Mouse (Mus musculus): ENCODE data around the gene Naa20. TPM values are rescaled to one million over a fixed set of nuclear protein-coding genes. Genes with fewer than 3 reads are reported as not detected.

Naa20 gene
- 119 and 126 TPM in 2 replicates for polyA plus RNA-seq (2015; fragmentation: Nextera tagmentation; extraction: Ambion mirVana)

DNA sequence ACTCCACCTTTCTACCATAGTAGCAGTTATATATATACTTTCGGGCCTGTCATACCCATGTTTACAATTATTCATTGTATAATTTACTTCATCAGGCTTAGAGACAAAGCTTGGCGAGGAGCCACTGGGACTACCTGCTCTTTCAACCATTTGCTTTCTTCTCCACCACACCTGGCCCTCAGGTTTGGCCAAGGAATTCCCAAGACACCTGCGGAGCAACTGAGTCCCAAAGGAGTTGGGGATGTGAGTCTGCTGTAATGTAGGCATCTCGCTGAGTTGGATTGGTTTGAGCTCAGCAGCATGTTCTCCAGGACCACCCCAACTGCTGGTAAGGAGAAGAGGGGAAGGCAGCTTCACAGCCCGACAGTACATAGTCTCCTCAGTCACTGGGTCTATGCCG lies at the start of gene Naa20:
Gene Naa20 (plus strand): TSS at position 239 of the 400 bp plus-strand sequence.
- Histone ChIP-seq H3K4me1 (replicated peaks) (peaks cover 21% of the 10 kb centered on the region), H3K4me2 (replicated peaks) (peak within 1 kb of the TSS; percentile 71), H3K4me3 (replicated peaks) (peak within 1 kb of the TSS; percentile 98), H3K9me3 (no peaks in the 10 kb centered on the region), H3K9ac (replicated peaks) (peak within 1 kb of the TSS; percentile 93; the same call in 1 of the 2 replicates), H3K27me3 (no peaks in the 10 kb centered on the region), H3K36me3 (no peaks in the 10 kb centered on the region), H3K27ac (no peak within 1 kb of the TSS)
- no peak for ATAC-seq
- WGBS: 83% methylated on average over 6 of the region's 6 CpGs

- Histone ChIP-seq H3K4me1 (replicated peaks) (peaks cover 22% of the 10 kb centered on the region), H3K27ac (no peak overlapping the region), H3K9ac (replicated peaks) (no peak overlapping the region), H3K4me2 (replicated peaks) (no peak overlapping the region), H3K27me3 (no peaks in the 10 kb centered on the region), H3K36me3 (no peaks in the 10 kb centered on the region), H3K9me3 (no peaks in the 10 kb centered on the region), H3K4me3 (replicated peaks) (no peak overlapping the region)
- 88% methylated on average over 9 of the region's 9 CpGs for WGBS
- no peak for ATAC-seq
Observed at GRCm38 (mm10) chr2:145855831-145856230, 46.1 kb upstream of the Naa20 start.

- no peaks in the 10 kb centered on the region for H3K36me3 ChIP-seq
- no peak overlapping the region for H3K9ac ChIP-seq (replicated peaks)
- no peak overlapping the region for H3K4me3 ChIP-seq (replicated peaks)
- ATAC-seq: no peak
- no peaks in the 10 kb centered on the region for H3K9me3 ChIP-seq
- H3K27ac ChIP-seq: no peak overlapping the region
- peaks cover 38% of the 10 kb centered on the region for H3K4me1 ChIP-seq (replicated peaks)
- WGBS: 91% methylated on average over 8 of the region's 8 CpGs
- H3K4me2 ChIP-seq (replicated peaks): no peak overlapping the region
- no peaks in the 10 kb centered on the region for H3K27me3 ChIP-seq
Observed at GRCm38 (mm10) chr2:145857864-145858263, 44.0 kb upstream of the Naa20 start.

GRCm38 (mm10) chr2:145859442-145859931 lies 42.4 kb upstream of the Naa20 start:
- 47% methylated on average over 7 of the region's 7 CpGs for WGBS
- peak; percentile 62 for ATAC-seq
- Histone ChIP-seq H3K9ac (replicated peaks) (peak overlapping the region; percentile 57; the same call in 1 of the 2 replicates), H3K4me2 (replicated peaks) (peak overlapping the region; percentile 59), H3K4me3 (replicated peaks) (peak overlapping the region; percentile 39; the same call in 1 of the 2 replicates), H3K9me3 (no peaks in the 10 kb centered on the region), H3K36me3 (no peaks in the 10 kb centered on the region), H3K27me3 (no peaks in the 10 kb centered on the region), H3K27ac (peak overlapping the region; percentile 85), H3K4me1 (replicated peaks) (peaks cover 38% of the 10 kb centered on the region)

DNA sequence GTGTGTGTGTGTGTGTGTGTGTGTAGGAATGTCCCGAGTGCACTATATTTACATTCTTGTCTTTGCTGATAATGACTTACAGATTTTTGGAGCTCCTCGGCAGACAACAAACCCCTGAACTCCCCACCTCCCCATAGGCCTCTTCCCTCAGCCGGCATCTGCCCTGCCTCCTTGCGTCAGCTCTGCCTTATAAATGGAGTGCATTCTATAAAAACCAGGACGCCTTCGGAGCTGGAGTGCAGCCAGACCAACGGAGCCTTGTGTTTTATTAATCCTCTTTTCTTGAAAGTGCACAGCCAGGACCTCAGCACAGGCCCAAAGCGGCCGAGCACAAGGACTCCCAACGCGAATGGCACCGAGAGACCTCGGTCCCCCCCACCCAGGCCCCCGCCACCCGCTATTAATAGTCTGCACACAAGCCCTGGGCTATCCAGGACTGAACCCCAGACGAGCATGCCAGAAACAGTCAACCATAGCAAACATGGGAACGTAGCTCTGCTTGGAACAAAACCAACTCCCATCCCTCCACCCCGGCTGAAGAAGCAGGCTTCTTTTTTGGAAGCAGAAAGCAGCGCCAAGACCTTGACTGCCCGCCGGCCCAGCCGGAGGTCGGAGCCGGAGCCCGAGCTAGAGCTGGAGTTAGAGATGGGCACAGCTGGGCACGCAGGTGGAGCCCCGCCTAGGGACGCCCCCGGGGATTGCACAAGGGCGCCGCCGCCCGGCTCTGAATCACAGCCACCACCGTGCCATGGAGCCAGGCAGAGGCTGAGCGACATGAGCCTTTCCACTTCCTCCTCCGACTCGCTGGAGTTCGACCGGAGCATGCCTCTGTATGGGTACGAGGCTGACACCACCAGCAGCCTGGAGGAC lies 41.7 kb upstream of the Naa20 start:
- H3K9ac ChIP-seq (replicated peaks): peak overlapping the region; percentile 57
- peak; percentile 89 for ATAC-seq
- peak overlapping the region; percentile 85 for H3K27ac ChIP-seq
- H3K27me3 ChIP-seq: no peaks in the 10 kb centered on the region
- H3K9me3 ChIP-seq: no peaks in the 10 kb centered on the region
- peak overlapping the region; percentile 59 for H3K4me2 ChIP-seq (replicated peaks)
- 9% methylated on average over 40 of the region's 40 CpGs for WGBS
- H3K4me1 ChIP-seq (replicated peaks): peaks cover 38% of the 10 kb centered on the region
- no peaks in the 10 kb centered on the region for H3K36me3 ChIP-seq
- H3K4me3 ChIP-seq (replicated peaks): peak overlapping the region; percentile 39

DNA sequence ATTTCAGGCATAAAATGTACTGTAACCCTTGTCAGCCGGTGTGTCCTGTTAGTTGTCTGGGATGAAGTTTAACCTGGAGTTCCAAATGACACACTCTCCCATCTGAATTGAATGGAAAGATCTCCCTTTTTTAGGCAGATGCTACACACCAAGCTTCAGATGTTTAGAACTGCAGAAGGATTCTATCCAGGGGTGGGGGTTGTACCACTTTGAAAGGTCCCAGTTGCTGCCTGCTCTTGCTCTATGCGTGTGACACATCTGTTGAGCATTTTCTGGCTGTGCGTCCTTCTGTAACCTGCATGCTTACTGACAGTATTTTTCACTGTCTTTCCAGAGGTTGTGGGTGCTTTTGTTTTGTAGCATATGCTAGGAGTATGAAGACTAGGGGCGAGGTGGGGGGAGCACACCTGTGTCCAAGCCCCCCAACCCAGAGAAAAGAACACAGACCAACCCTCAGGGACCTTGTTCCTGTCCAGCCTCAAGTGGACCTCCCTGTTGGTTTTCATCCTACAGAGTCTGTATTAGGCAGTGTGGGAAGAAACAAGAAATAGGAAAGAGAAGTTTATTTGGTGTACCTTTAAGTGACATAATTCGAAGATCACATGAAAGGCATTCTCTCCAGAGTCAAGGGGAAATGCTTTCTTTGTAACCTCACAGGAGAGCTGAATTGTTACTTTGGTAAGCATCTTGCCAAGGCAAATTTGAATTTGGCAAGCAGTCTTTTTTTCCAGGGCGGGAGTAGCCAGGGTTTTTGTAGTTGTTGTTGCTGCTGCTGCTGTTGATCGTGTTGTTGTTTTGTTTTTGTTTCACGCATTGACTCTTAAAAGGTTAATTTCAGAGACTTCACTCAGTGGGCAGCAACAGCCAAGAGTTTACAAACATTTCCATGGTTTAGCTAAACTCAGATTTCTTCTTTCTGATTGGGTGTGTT lies 40.4 kb upstream of the Naa20 start:
- 65% methylated on average over 8 of the region's 8 CpGs for WGBS
- H3K4me1 ChIP-seq (replicated peaks): peaks cover 38% of the 10 kb centered on the region
- peak overlapping the region; percentile 85 for H3K27ac ChIP-seq
- no peaks in the 10 kb centered on the region for H3K27me3 ChIP-seq
- ATAC-seq: no peak
- peak overlapping the region; percentile 39 for H3K4me3 ChIP-seq (replicated peaks)
- H3K36me3 ChIP-seq: no peaks in the 10 kb centered on the region
- H3K9me3 ChIP-seq: no peaks in the 10 kb centered on the region
- peak overlapping the region; percentile 57 for H3K9ac ChIP-seq (replicated peaks)
- peak overlapping the region; percentile 59 for H3K4me2 ChIP-seq (replicated peaks)

GRCm38 (mm10) chr2:145862206-145862817 lies 39.6 kb upstream of the Naa20 start:
- H3K4me3 ChIP-seq (replicated peaks): peak overlapping the region; percentile 39
- H3K9me3 ChIP-seq: no peaks in the 10 kb centered on the region
- H3K27me3 ChIP-seq: no peaks in the 10 kb centered on the region
- H3K27ac ChIP-seq: peak overlapping the region; percentile 85
- peaks cover 38% of the 10 kb centered on the region for H3K4me1 ChIP-seq (replicated peaks)
- no peaks in the 10 kb centered on the region for H3K36me3 ChIP-seq
- 36% methylated on average over 10 of the region's 10 CpGs for WGBS
- H3K9ac ChIP-seq (replicated peaks): peak overlapping the region; percentile 41; the same call in 1 of the 2 replicates
- H3K4me2 ChIP-seq (replicated peaks): peak overlapping the region; percentile 59
- no peak for ATAC-seq

DNA sequence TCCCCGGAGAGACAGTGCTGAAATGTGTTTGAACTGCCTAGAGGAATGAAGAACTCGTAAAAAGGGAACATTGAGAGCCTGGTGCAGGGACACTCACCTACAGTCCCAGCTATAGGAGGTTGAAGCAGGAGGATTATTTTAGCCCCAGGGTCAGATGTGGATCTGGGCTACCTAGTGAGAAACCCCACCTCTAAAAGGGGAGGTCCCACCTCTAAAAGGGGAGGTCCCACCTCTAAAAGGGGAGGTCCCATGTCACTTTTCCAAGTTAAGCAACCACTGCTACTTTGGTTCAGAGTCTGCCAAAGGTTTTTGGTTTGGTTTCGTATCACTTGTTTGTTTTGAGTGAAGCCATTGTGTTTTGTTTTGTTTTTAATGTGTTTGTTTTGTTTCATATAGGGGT lies 36.6 kb upstream of the Naa20 start:
- peaks cover 21% of the 10 kb centered on the region for H3K4me1 ChIP-seq (replicated peaks)
- no peaks in the 10 kb centered on the region for H3K9me3 ChIP-seq
- H3K4me3 ChIP-seq (replicated peaks): no peak overlapping the region
- H3K4me2 ChIP-seq (replicated peaks): no peak overlapping the region
- H3K27ac ChIP-seq: no peak overlapping the region
- no peak overlapping the region for H3K9ac ChIP-seq (replicated peaks)
- WGBS: 87% methylated on average over 3 of the region's 3 CpGs
- H3K36me3 ChIP-seq: no peaks in the 10 kb centered on the region
- no peaks in the 10 kb centered on the region for H3K27me3 ChIP-seq
- no peak for ATAC-seq

- H3K27me3 ChIP-seq: no peaks in the 10 kb centered on the region
- H3K9ac ChIP-seq (replicated peaks): no peak overlapping the region
- H3K4me2 ChIP-seq (replicated peaks): no peak overlapping the region
- no peak overlapping the region for H3K4me3 ChIP-seq (replicated peaks)
- H3K9me3 ChIP-seq: no peaks in the 10 kb centered on the region
- H3K36me3 ChIP-seq: no peaks in the 10 kb centered on the region
- no peak for ATAC-seq
- peaks cover 12% of the 10 kb centered on the region for H3K4me1 ChIP-seq (replicated peaks)
- no peak overlapping the region for H3K27ac ChIP-seq
- WGBS: 94% methylated on average over 3 of the region's 3 CpGs
Observed at GRCm38 (mm10) chr2:145866238-145866637, 35.7 kb upstream of the Naa20 start.

- no peak overlapping the region for H3K4me3 ChIP-seq (replicated peaks)
- no peak overlapping the region for H3K27ac ChIP-seq
- no peak for ATAC-seq
- H3K9me3 ChIP-seq: no peaks in the 10 kb centered on the region
- H3K9ac ChIP-seq (replicated peaks): no peak overlapping the region
- H3K27me3 ChIP-seq: no peaks in the 10 kb centered on the region
- 92% methylated on average over 11 of the region's 11 CpGs for WGBS
- no peaks in the 10 kb centered on the region for H3K36me3 ChIP-seq
- peaks cover 6% of the 10 kb centered on the region for H3K4me1 ChIP-seq (replicated peaks)
- no peak overlapping the region for H3K4me2 ChIP-seq (replicated peaks)
Observed at GRCm38 (mm10) chr2:145866695-145867449, 35.0 kb upstream of the Naa20 start.

- H3K36me3 ChIP-seq: no peaks in the 10 kb centered on the region
- no peak overlapping the region for H3K4me2 ChIP-seq (replicated peaks)
- 71% methylated on average over 4 of the region's 4 CpGs for WGBS
- ATAC-seq: no peak
- no peaks in the 10 kb centered on the region for H3K9me3 ChIP-seq
- no peak overlapping the region for H3K9ac ChIP-seq (replicated peaks)
- H3K27ac ChIP-seq: no peak overlapping the region
- H3K27me3 ChIP-seq: no peaks in the 10 kb centered on the region
- H3K4me1 ChIP-seq (replicated peaks): no peaks in the 10 kb centered on the region
- no peak overlapping the region for H3K4me3 ChIP-seq (replicated peaks)
Observed at GRCm38 (mm10) chr2:145871308-145871707, 30.6 kb upstream of the Naa20 start.
